Mouse (Mus musculus) neural tube, embryonic 12.5 days (tissue): ENCODE measurements around the gene Foxk1. TPM values are rescaled to one million over a fixed set of nuclear protein-coding genes. Genes with fewer than 3 reads are reported as not detected.
A peak's percentile ranks its signal among the peaks of the same experiment; 100 is the strongest.

Source experiments
- ATAC-seq: fragments of 200-750 bp; cut with Nextera tagmentation; 2 replicates; pipeline ENCODE4 v1.8.0; 2017; ENCODE audit warnings: low read depth, mild to moderate bottlenecking, moderate TSS enrichment, moderate library complexity; ENCODE audit not compliant: low FRiP score
- H3K27ac ChIP-seq: fragments of 300-500 bp; sonication (generic); 2 replicates; pipeline ENCODE4 v1.5.1; 2016
- H3K27me3 ChIP-seq: fragments of 300-500 bp; sonication (generic); replicated peaks from 2 replicates; pipeline ENCODE4 v1.6.1; 2016; ENCODE audit warnings: mild to moderate bottlenecking
- H3K36me3 ChIP-seq: fragments of 300-500 bp; sonication (generic); 2 replicates; pipeline ENCODE4 v1.6.1; 2016; ENCODE audit warnings: mild to moderate bottlenecking
- H3K4me1 ChIP-seq: fragments of 300-500 bp; sonication (generic); 2 replicates; pipeline ENCODE4 v1.6.1; 2016
- H3K4me2 ChIP-seq: fragments of 300-500 bp; sonication (generic); replicated peaks from 2 replicates; pipeline ENCODE4 v1.6.1; 2016; ENCODE audit warnings: mild to moderate bottlenecking
- H3K4me3 ChIP-seq: fragments of 300-500 bp; sonication (generic); 2 replicates; pipeline ENCODE4 v1.5.1; 2016
- H3K9ac ChIP-seq: fragments of 300-500 bp; sonication (generic); 2 replicates; pipeline ENCODE4 v1.6.1; 2016; ENCODE audit warnings: mild to moderate bottlenecking
- H3K9me3 ChIP-seq: fragments of 300-500 bp; sonication (generic); 2 replicates; pipeline ENCODE4 v1.6.1; 2016; ENCODE audit warnings: mild to moderate bottlenecking
- WGBS: fragments of 180-500 bp; shearing (Covaris S2); methylation state at CpG from one replicate; pipeline ENCODE4 v1.1.7; 2016; 5-methylcytosine and 5-hydroxymethylcytosine counted together
- polyA plus RNA-seq: library from polyadenylated mRNA; unstranded; fragments of >200 nt; fragmentation: Nextera tagmentation; extraction: Ambion mirVana; gene quantifications from 2 replicates; pipeline ENCODE4 v1.2.1, GENCODE M21; 2016

The Foxk1 gene
- polyA plus RNA-seq, 1 experiment from 2014 or later: 7.2 TPM

DNA sequence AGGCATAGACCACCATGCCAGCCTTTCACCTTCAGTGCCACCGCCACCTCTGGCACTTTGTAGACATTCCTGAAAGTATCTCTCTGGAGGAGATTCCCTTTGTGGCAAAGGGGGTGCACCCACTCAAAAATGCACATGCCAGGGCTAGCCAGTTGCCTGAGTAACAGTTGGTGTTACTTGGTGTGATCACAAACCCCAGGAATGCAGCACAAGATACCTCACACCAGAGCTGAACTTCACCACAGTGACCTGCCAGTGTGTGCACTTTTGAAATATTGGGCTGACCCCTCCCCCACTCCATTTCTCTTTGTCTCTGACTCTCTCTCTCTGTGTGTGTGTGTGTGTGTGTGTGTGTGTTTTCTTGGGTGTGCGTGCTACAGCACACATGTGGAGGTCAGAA, 25.2 kb downstream of the Foxk1 start:
- Histone ChIP-seq H3K27me3 (no peaks in the 10 kb centered on the region), H3K9ac (no peak overlapping the region), H3K27ac (no peak overlapping the region), H3K4me1 (peaks cover 32% of the 10 kb centered on the region), H3K4me3 (no peak overlapping the region), H3K36me3 (peaks cover 3% of the 10 kb centered on the region; the same call in 1 of the 2 replicates), H3K4me2 (no peak overlapping the region), H3K9me3 (no peaks in the 10 kb centered on the region)
- no peak for ATAC-seq
- whole genome bisulfite sequencing: 89% methylated on average over 2 of the region's 2 CpGs

DNA sequence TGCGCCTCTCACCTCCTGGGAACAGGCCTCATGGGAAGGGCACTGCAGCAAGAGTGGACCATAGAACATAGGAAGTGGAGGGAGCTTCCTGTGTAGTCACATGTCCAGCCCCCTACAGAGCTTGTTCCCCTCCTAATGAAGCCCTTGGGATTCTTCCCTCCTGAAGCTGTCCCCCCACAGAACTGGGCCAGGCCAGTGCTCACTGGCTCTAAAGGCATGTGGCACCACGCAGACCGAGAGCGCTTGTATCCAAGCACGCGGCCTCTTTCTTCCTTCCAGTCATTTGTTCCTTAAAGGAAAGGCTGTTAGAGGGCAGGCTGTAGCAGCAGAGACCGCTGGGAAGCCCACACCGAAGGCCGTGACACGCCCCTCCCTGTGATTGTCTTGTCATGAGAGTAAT, 26.6 kb downstream of the Foxk1 start:
- peaks cover 3% of the 10 kb centered on the region; the same call in 1 of the 2 replicates for H3K36me3 ChIP-seq
- H3K9me3 ChIP-seq: no peaks in the 10 kb centered on the region
- H3K27me3 ChIP-seq: no peaks in the 10 kb centered on the region
- no peak overlapping the region for H3K27ac ChIP-seq
- ATAC-seq: no peak
- no peak overlapping the region for H3K4me3 ChIP-seq
- no peak overlapping the region for H3K4me2 ChIP-seq
- no peak overlapping the region for H3K9ac ChIP-seq
- H3K4me1 ChIP-seq: peaks cover 41% of the 10 kb centered on the region
- 45% methylated on average over 10 of the region's 10 CpGs for WGBS

DNA sequence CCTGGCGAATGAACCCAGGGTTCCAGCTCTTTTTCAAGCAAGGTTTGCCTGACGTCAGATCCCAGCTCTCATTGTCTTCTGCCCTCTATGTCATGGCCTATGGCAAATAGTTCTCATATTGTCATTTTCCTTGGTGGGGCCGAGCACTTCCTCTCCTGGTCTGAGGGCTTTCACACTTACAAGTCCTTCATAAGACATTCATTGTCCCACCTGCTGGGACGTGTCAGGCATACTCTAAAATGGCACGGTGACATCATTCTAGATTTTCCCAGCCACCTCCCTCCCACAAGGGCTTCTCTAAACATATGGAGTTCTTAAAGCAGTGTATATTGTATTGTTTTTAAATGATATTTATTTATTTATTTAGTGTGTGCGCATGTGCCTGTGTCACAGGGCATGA, 27.4 kb downstream of the Foxk1 start:
- Histone ChIP-seq H3K36me3 (peaks cover 3% of the 10 kb centered on the region; the same call in 1 of the 2 replicates), H3K4me1 (peaks cover 44% of the 10 kb centered on the region), H3K9me3 (no peaks in the 10 kb centered on the region), H3K27me3 (no peaks in the 10 kb centered on the region), H3K4me3 (no peak overlapping the region), H3K9ac (no peak overlapping the region), H3K27ac (no peak overlapping the region), H3K4me2 (no peak overlapping the region)
- no peak for ATAC-seq
- WGBS: 71% methylated on average over 6 of the region's 6 CpGs

- Histone ChIP-seq H3K4me2 (no peak overlapping the region), H3K4me1 (peaks cover 39% of the 10 kb centered on the region), H3K27me3 (no peaks in the 10 kb centered on the region), H3K36me3 (peaks cover 11% of the 10 kb centered on the region), H3K9ac (no peak overlapping the region), H3K4me3 (no peak overlapping the region), H3K27ac (no peak overlapping the region), H3K9me3 (no peaks in the 10 kb centered on the region)
- 55% methylated on average over 12 of the region's 12 CpGs for WGBS
- no peak for ATAC-seq
Measured at GRCm38 (mm10) chr5:142431029-142431428, 29.7 kb downstream of the Foxk1 start.

DNA sequence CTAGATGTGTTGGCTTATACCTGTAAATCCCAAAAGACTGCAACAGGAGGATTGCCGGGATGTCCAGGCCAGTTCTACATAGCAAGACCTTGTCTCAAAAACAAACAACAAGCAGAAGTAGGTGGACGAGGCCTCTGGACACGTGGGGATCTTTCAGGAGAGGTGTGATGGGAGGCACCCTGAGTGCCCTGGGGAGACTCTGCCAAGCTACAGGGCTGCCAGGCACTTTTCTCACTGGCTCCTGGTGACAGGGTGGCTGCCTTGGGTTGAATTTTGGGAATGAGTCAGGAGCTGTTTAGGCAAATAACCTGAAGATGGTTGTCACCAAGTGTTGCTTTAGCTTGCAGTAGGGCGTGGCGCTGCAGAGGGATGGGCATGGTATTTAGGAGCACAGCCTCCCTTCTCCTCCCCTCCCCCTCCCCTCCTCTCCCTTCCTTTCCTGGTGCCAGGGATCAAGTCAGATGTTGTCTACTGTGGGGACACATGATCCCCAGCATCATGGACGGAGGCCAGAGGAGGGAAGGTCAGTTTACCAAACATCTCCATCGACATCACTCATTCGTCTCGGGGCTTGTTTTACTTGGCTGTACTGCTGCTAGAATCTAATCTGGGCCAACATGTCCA, 30.6 kb downstream of the Foxk1 start:
- H3K9me3 ChIP-seq: no peaks in the 10 kb centered on the region
- H3K36me3 ChIP-seq: peaks cover 19% of the 10 kb centered on the region
- H3K4me3 ChIP-seq: no peak overlapping the region
- no peak for ATAC-seq
- H3K27ac ChIP-seq: no peak overlapping the region
- H3K4me1 ChIP-seq: peaks cover 31% of the 10 kb centered on the region
- H3K4me2 ChIP-seq: no peak overlapping the region
- no peaks in the 10 kb centered on the region for H3K27me3 ChIP-seq
- H3K9ac ChIP-seq: no peak overlapping the region
- WGBS: 82% methylated on average over 9 of the region's 9 CpGs

DNA sequence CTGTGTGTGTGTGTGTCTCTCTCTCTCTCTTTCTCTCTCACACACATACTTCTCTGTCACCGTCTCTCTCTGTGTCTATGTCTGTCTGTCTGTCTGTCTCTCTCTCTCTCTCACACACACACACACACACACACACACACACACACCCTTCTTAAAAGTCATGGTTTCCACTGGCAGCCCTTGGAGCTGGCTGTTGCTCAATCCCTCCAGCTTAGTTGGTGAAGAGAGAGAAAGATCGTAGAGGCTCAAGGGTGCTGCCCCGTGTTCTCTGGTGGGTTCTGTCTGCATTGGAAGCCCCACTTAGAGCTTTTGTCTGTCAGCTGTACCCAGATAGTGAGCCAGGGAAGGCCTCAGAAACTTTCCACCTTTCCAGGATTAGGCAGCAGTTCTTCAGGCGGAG, 31.4 kb downstream of the Foxk1 start:
- Histone ChIP-seq H3K27ac (no peak overlapping the region), H3K9me3 (no peaks in the 10 kb centered on the region), H3K36me3 (peaks cover 19% of the 10 kb centered on the region), H3K27me3 (no peaks in the 10 kb centered on the region), H3K4me1 (peaks cover 27% of the 10 kb centered on the region), H3K9ac (no peak overlapping the region), H3K4me3 (no peak overlapping the region), H3K4me2 (no peak overlapping the region)
- WGBS: 90% methylated on average over 4 of the region's 4 CpGs
- ATAC-seq: no peak

DNA sequence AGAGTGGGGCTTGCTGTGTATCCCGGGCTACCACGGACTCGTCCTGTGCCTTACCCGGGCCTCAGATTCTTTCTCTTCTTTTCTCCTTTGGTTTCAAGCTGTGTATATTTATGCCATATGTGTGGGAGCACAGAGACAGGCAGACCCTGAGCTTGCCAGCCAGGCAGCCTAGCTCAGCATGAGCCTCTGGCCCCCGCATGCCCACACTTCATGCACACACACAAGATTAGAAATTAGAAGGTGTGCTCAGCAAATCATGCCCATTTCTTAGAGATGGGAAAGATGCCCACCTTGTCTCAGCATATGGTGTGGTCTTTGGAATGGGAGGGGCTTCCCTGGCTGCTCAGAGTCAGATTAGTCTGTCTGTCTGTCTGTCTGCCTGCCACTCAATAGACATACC, 32.8 kb downstream of the Foxk1 start:
- H3K4me3 ChIP-seq: no peak overlapping the region
- H3K27me3 ChIP-seq: no peaks in the 10 kb centered on the region
- ATAC-seq: no peak
- H3K36me3 ChIP-seq: peaks cover 19% of the 10 kb centered on the region
- WGBS: 83% methylated on average over 5 of the region's 5 CpGs
- no peak overlapping the region for H3K4me2 ChIP-seq
- no peak overlapping the region for H3K27ac ChIP-seq
- no peaks in the 10 kb centered on the region for H3K9me3 ChIP-seq
- no peak overlapping the region for H3K9ac ChIP-seq
- H3K4me1 ChIP-seq: peaks cover 24% of the 10 kb centered on the region

GRCm38 (mm10) chr5:142435736-142436135, 34.4 kb downstream of the Foxk1 start:
- no peak overlapping the region for H3K27ac ChIP-seq
- no peaks in the 10 kb centered on the region for H3K27me3 ChIP-seq
- H3K4me3 ChIP-seq: no peak overlapping the region
- peaks cover 19% of the 10 kb centered on the region for H3K36me3 ChIP-seq
- H3K4me2 ChIP-seq: no peak overlapping the region
- H3K9me3 ChIP-seq: no peaks in the 10 kb centered on the region
- H3K4me1 ChIP-seq: peaks cover 41% of the 10 kb centered on the region
- no peak for ATAC-seq
- WGBS: 96% methylated on average over 15 of the region's 15 CpGs
- no peak overlapping the region for H3K9ac ChIP-seq

- Histone ChIP-seq H3K4me2 (no peak overlapping the region), H3K36me3 (peaks cover 19% of the 10 kb centered on the region), H3K9me3 (no peaks in the 10 kb centered on the region), H3K4me3 (no peak overlapping the region), H3K27ac (no peak overlapping the region), H3K27me3 (no peaks in the 10 kb centered on the region), H3K4me1 (peaks cover 46% of the 10 kb centered on the region), H3K9ac (no peak overlapping the region)
- no peak for ATAC-seq
- WGBS: 93% methylated on average over 16 of the region's 16 CpGs
Measured at GRCm38 (mm10) chr5:142438380-142438938, 37.2 kb downstream of the Foxk1 start.

DNA sequence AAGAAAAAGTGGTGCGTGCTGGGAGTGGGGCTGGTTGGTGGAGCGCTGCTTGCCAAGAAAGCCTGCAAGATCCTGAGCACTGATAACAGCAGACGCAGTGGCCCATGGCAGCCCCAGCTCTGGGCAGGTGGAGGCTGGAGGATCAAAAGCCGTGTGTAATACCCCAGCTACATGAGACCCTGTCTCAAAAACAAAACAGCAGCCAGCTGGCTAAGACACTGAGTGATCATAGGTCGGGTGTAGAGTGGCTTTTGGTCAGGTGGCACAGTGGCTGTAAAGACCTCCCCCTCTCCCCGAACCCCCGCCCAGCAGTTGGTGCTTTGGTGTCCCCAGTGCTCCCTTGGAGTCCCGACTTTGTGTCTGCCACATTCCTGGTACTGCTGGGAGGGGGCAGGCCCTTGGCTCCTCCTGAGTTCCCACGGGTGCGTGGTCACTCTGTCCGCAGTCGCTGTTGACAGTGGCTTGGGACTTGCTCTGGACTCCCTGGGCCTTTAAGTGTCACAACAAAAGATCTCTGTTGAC, 38.7 kb downstream of the Foxk1 start:
- Histone ChIP-seq H3K27me3 (no peaks in the 10 kb centered on the region), H3K27ac (peak overlapping the region; percentile 47; the same call in 1 of the 2 replicates), H3K4me1 (peaks cover 50% of the 10 kb centered on the region), H3K9ac (peak overlapping the region; percentile 26; the same call in 1 of the 2 replicates), H3K36me3 (peaks cover 19% of the 10 kb centered on the region), H3K4me3 (peak overlapping the region; percentile 23; the same call in 1 of the 2 replicates), H3K4me2 (peak overlapping the region; percentile 57), H3K9me3 (no peaks in the 10 kb centered on the region)
- peak; percentile 74 for ATAC-seq
- WGBS: 1% methylated on average over 12 of the region's 12 CpGs

DNA sequence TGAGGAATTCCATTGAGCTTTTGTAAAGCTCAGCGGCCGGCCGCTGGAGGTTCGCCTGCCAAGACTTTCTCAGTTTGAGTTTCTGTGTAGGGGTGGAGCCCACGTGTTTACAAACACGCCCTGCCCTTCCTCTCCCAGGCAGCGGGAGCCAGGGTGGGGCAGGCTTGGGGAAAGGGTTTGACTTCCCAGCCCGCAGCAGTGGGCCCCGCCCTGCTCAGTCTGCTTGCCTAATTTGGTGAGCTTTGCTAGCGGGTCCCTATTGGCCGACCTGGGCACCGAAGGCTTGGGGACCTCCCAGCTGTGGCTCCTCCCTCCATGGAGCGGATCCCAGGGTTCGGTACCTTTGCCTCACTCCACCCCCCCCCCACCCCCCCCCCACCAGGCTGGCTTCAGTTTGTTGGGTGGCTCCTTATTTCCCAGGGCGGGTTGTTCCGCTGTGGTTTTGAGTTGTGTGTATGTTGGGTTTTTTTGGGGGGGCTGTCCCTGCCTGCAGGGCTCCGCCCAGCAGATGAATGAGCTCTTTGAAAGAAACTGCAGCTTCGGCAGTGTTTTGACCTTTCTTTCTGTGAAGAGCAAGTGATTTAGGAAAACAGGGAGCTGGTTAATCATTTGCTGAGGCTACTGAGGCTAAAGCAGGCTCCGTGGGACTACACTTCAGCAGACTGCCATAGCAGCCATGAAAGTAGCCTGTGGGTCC, 39.3 kb downstream of the Foxk1 start:
- Histone ChIP-seq H3K9ac (0 out of 2 replicates have a peak overlapping the region, but pooled peaks have one; percentile 17), H3K4me1 (peaks cover 55% of the 10 kb centered on the region), H3K4me2 (peak overlapping the region; percentile 57), H3K27me3 (no peaks in the 10 kb centered on the region), H3K4me3 (peak overlapping the region; percentile 23; the same call in 1 of the 2 replicates), H3K27ac (peak overlapping the region; percentile 47), H3K9me3 (no peaks in the 10 kb centered on the region), H3K36me3 (peaks cover 12% of the 10 kb centered on the region)
- ATAC-seq: peak; percentile 95
- WGBS: under 1% methylated on average over 19 of the region's 19 CpGs

DNA sequence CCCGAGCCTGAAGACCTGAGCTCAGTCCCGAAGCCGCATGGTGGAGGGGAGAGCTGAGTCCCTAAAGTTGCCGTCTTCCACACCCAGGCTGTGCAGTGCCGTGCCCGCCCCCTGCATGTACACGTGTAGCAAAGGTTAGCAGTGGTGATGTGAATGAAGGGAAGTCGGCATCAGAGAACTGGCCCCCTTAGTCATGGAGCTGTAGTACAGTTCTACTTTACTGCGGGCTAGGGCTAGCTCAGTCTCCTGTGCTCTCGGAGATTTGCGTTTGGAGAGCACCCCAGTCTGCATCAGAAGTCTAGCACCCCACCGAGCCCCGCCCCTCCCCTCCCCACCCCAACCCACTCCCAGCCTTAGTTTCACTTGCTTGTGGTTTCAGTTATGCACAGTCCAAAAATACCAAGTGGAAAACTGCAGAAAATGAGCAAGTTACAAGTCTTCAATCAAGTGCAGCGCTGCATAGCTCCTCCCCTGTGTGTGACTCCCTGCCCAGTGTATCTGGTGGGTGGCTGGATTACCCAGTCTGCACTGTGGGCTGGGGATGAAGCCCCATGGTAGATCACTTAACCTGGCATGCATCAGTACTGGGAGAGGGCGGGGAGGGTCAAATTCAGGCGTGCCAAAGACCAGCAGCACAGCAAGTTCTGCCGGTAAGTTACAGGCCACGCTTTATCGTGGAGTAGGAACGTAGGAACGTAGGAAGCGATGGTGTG, 40.2 kb downstream of the Foxk1 start:
- H3K27ac ChIP-seq: peak overlapping the region; percentile 47
- H3K9me3 ChIP-seq: no peaks in the 10 kb centered on the region
- H3K27me3 ChIP-seq: no peaks in the 10 kb centered on the region
- peaks cover 4% of the 10 kb centered on the region; the same call in 1 of the 2 replicates for H3K36me3 ChIP-seq
- WGBS: 56% methylated on average over 22 of the region's 22 CpGs
- 0 out of 2 replicates have a peak overlapping the region, but pooled peaks have one; percentile 17 for H3K9ac ChIP-seq
- 0 out of 2 replicates have a peak overlapping the region, but pooled peaks have one; percentile 23 for H3K4me3 ChIP-seq
- no peak for ATAC-seq
- peak overlapping the region; percentile 57 for H3K4me2 ChIP-seq
- peaks cover 59% of the 10 kb centered on the region for H3K4me1 ChIP-seq
